Mouse (Mus musculus) ES-E14 (cell line): Measurements from ENCODE around the gene Ptpdc1. TPM values are rescaled to one million over a fixed set of nuclear protein-coding genes. Genes with fewer than 3 reads are reported as not detected.

Experiments used
- DNase-seq: peaks from one replicate; pipeline ENCODE4 v3.0.0-alpha.2; 2013; ENCODE audit warnings: low read depth, low spot score
- H3K27ac ChIP-seq: 2 replicates; pipeline ENCODE4 v1.5.1; 2012; ENCODE audit warnings: low read depth, mild to moderate bottlenecking, low read length, moderate library complexity, mixed read lengths; ENCODE audit not compliant: poor library complexity, insufficient read depth, severe bottlenecking
- H3K36me3 ChIP-seq: 2 replicates; pipeline ENCODE4 v1.6.1; 2012; ENCODE audit warnings: mild to moderate bottlenecking, low read length, moderate library complexity, mixed read lengths; ENCODE audit not compliant: control insufficient read depth, poor library complexity, insufficient read depth, severe bottlenecking
- H3K4me1 ChIP-seq, 2 experiments: fragments of 150-350 bp in 1 of 2; sonication (generic) in 1 of 2; 2 replicates each; pipeline ENCODE4 v1.6.1; 2012; ENCODE audit warnings: low read length in 2 of 2, mild to moderate bottlenecking in 1 of 2, mixed read lengths in 1 of 2; ENCODE audit not compliant: control insufficient read depth in 2 of 2, insufficient read depth in 2 of 2, poor library complexity in 1 of 2
- H3K4me3 ChIP-seq, 2 experiments: fragments of 150-350 bp in 1 of 2; sonication (generic) in 1 of 2; 2 replicates each; pipeline ENCODE4 v1.5.1; 2012; ENCODE audit warnings: low read length in 2 of 2, low read depth in 1 of 2, mild to moderate bottlenecking in 1 of 2, mixed read lengths in 1 of 2; ENCODE audit not compliant: insufficient read depth in 1 of 2, poor library complexity in 1 of 2, severe bottlenecking in 1 of 2
- H3K9ac ChIP-seq: 2 replicates; pipeline ENCODE4 v1.6.1; 2012; ENCODE audit warnings: low read depth, mild to moderate bottlenecking, low read length, mixed read lengths; ENCODE audit not compliant: poor library complexity, insufficient read depth, severe bottlenecking
- H3K9me3 ChIP-seq: fragments of 150-350 bp; sonication (generic); 2 replicates; pipeline ENCODE4 v1.6.1; 2012; ENCODE audit warnings: low read depth, mild to moderate bottlenecking, low read length; ENCODE audit not compliant: control insufficient read depth, insufficient read depth
- CHD2 ChIP-seq: IDR thresholded peaks from 2 replicates; pipeline ENCODE4 v1.6.1; 2014; ENCODE audit warnings: mild to moderate bottlenecking, low read depth, low read length, inconsistent platforms
- HCFC1 ChIP-seq: IDR thresholded peaks from 2 replicates; pipeline ENCODE4 v1.6.1; 2012; ENCODE audit warnings: low read length, inconsistent platforms, borderline replicate concordance; ENCODE audit not compliant: insufficient read depth
- MAFK ChIP-seq: IDR thresholded peaks from 2 replicates; pipeline ENCODE4 v1.6.1; 2014; ENCODE audit warnings: mild to moderate bottlenecking, low read depth, low read length, inconsistent platforms; ENCODE audit not compliant: insufficient read depth
- ZC3H11A ChIP-seq: IDR thresholded peaks from 2 replicates; pipeline ENCODE4 v1.6.1; 2012; ENCODE audit warnings: low read depth, mild to moderate bottlenecking, inconsistent platforms, low read length, borderline replicate concordance
- ZNF384 ChIP-seq: IDR thresholded peaks from 2 replicates; pipeline ENCODE4 v1.6.1; 2012; ENCODE audit warnings: low read depth, low read length, inconsistent platforms
- in situ Hi-C, 2 experiments: fragments of 600-800 bp; cut with MboI; formaldehyde crosslinking; loops; one replicate each; pipeline ENCODE4 v1.15.1; 2025; ENCODE audit warnings: low sequenced_read_pairs in 2 of 2, inconsistent platforms in 1 of 2; ENCODE audit not compliant: unreplicated experiment in 2 of 2
- total RNA-seq: library from RNA; depleted of rRNA; stranded (reverse); fragments of 300-350 nt; gene quantifications from 2 replicates; pipeline ENCODE4 v1.2.3, GENCODE M21; 2012

The Ptpdc1 gene
- total RNA-seq, 1 experiment, result 5.2 TPM

DNA sequence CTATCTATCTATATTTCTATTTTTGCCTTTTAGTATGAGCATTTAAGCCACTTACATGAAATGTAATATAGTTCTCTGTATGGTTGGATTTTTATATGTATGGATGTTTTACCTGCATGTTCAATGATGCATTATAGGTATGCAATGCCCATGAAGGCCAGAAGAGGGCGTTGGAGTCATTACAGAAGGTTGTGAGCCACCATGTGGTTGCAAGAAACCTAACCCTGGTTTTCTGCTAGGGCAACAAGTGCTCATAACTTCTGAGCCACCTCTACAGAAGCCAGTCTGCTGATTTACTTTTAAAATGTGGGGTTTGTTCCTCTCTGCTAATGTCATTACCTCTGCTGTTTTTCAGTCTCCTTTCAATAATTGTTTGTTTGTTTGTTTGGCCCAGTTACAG, 25.2 kb upstream of the Ptpdc1 start:
- TF ChIP-seq MAFK (no peak), ZC3H11A (peak; percentile 73)
- DNase-seq, result no peak
- in situ Hi-C loops, result loop anchor here (10.0 to 25.0 kb wide), 5 partner anchors 144 to 512 kb away; no protein-coding TSS in a partner anchor
- H3K9me3 ChIP-seq, result no peaks in the 10 kb centered on the region
- no peaks in the 10 kb centered on the region for H3K36me3 ChIP-seq
- H3K9ac ChIP-seq, result no peak overlapping the region
- no peak overlapping the region for H3K4me3 ChIP-seq
- no peaks in the 10 kb centered on the region for H3K4me1 ChIP-seq
- H3K27ac ChIP-seq, result no peak overlapping the region

DNA sequence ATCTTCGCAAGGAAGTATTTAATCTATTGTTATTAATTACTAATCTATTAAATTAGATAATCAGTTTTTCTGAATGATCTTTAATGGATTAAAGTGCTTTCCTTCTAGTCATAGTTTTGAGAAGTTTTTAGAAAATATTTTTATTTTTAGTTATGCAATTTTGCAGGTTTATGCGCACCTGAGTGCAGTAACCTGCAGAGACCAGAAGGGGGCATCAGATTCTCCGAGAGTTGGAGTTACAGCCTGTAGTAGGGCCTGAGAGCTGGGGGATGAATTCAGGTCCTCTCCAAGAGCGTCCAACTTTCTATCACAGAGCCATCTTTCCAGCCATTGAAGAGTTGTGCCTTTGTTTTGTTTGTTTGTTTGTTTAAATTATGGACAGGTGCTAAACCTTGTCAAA, 21.2 kb upstream of the Ptpdc1 start:
- Histone ChIP-seq H3K9me3 (no peaks in the 10 kb centered on the region), H3K4me1 (no peaks in the 10 kb centered on the region), H3K9ac (no peak overlapping the region), H3K4me3 (no peak overlapping the region), H3K36me3 (no peaks in the 10 kb centered on the region), H3K27ac (no peak overlapping the region)
- TF ChIP-seq ZC3H11A (no peak), MAFK (no peak), HCFC1 (no peak), ZNF384 (no peak), CHD2 (no peak)
- in situ Hi-C loops, result no loop called here
- DNase-seq, result no peak

DNA sequence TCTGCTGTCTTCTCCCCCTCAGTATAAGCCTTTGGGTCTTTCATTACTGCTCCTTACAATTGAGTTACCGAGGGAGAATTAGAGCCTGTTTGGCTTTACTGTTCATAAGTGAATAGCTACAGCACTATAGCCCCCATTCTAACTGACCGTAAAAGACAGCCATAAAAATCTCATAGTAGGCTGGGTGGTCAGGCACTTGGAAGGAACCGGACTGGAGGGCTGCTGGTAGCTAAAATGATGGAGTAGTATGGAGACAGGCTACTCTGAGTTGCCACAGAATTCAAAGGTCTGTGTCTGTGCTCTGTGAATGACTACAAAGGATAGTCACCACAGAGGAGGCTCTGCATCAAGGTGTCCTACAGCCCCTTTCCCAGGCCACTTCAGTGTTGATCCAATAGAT, 18.5 kb upstream of the Ptpdc1 start:
- H3K4me3 ChIP-seq, result no peak overlapping the region
- no peaks in the 10 kb centered on the region for H3K9me3 ChIP-seq
- no peaks in the 10 kb centered on the region for H3K36me3 ChIP-seq
- H3K9ac ChIP-seq, result no peak overlapping the region
- DNase-seq, result no peak
- no peak overlapping the region for H3K27ac ChIP-seq
- TF ChIP-seq CHD2 (no peak), HCFC1 (no peak), MAFK (no peak), ZC3H11A (no peak), ZNF384 (no peak)
- no peaks in the 10 kb centered on the region for H3K4me1 ChIP-seq
- in situ Hi-C loops, result loop anchor here in 1 of 2 experiments (5.0 kb wide), 1 partner anchor 112 kb away; no protein-coding TSS in a partner anchor

- no peaks in the 10 kb centered on the region for H3K36me3 ChIP-seq
- no peak for TF ChIP-seq ZC3H11A
- no peak for TF ChIP-seq HCFC1
- no peak for TF ChIP-seq CHD2
- TF ChIP-seq ZNF384, result no peak
- no peak for TF ChIP-seq MAFK
- H3K27ac ChIP-seq, result no peak overlapping the region
- no peak for DNase-seq
- in situ Hi-C loops, result loop anchor here in 1 of 2 experiments (5.0 kb wide), 1 partner anchor 111 kb away; no protein-coding TSS in a partner anchor
- no peaks in the 10 kb centered on the region for H3K4me1 ChIP-seq
- no peak overlapping the region for H3K4me3 ChIP-seq
- no peak overlapping the region for H3K9ac ChIP-seq
- no peaks in the 10 kb centered on the region for H3K9me3 ChIP-seq
Measured at GRCm38 (mm10) chr13:48643072-48643471, 17.6 kb upstream of the Ptpdc1 start.

- no peak for DNase-seq
Measured at GRCm38 (mm10) chr13:48639570-48639969, 14.1 kb upstream of the Ptpdc1 start.

More at GRCm38 (mm10) chr13:48639570-48639969, 14.1 kb upstream of the Ptpdc1 start:
- Histone ChIP-seq H3K9me3 (no peaks in the 10 kb centered on the region), H3K4me1 (no peaks in the 10 kb centered on the region), H3K36me3 (no peaks in the 10 kb centered on the region), H3K27ac (no peak overlapping the region), H3K4me3 (no peak overlapping the region), H3K9ac (no peak overlapping the region)
- no peak for TF ChIP-seq CHD2
- TF ChIP-seq ZC3H11A, result peak; percentile 93
- in situ Hi-C loops, result loop anchor here in 1 of 2 experiments (10.0 kb wide), 1 partner anchor 115 kb away; no protein-coding TSS in a partner anchor
